Mouse (Mus musculus): ENCODE results near the gene Dpp9. TPM values are rescaled to one million over a fixed set of nuclear protein-coding genes. Genes with fewer than 3 reads are reported as not detected.

Gene Dpp9
- polyA plus RNA-seq, 1 experiment from 2014 or later = 32.5 TPM

DNA sequence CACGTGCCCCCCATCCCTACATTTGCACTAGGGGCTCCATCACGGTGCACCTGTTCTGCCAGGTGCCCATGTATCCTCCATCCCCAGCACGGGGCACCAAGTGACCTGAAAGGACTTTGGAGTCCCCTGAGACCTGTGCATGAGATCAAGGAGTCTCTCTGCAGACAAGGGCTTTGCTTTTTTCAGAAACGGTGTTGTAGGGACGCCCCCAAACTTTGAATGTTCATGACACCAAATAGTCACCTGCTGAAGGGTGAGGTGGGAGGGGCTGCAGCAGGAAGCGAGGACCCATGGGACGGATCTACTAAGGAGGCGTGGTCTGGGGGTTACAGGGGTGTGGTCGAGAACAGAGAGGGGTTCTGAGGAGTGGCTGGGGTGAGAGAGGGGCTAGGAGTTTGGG, 70.4 kb downstream of the Dpp9 start:
- peaks cover 86% of the 10 kb centered on the region for H3K27me3 ChIP-seq
- WGBS = 19% methylated on average over 9 of the region's 9 CpGs
- H3K4me1 ChIP-seq = peaks cover 14% of the 10 kb centered on the region
- H3K27ac ChIP-seq = no peak overlapping the region; the same call in 1 of the 2 replicates
- H3K9me3 ChIP-seq (replicated peaks) = no peaks in the 10 kb centered on the region
- H3K4me3 ChIP-seq = 0 out of 2 replicates have a peak overlapping the region, but pooled peaks have one; percentile 28
- H3K36me3 ChIP-seq (ENCODE audit: poor library complexity, severe bottlenecking) = no peaks in the 10 kb centered on the region
- ATAC-seq = no peak
- no peak overlapping the region for H3K9ac ChIP-seq
- H3K4me2 ChIP-seq = peak overlapping the region; percentile 56

DNA sequence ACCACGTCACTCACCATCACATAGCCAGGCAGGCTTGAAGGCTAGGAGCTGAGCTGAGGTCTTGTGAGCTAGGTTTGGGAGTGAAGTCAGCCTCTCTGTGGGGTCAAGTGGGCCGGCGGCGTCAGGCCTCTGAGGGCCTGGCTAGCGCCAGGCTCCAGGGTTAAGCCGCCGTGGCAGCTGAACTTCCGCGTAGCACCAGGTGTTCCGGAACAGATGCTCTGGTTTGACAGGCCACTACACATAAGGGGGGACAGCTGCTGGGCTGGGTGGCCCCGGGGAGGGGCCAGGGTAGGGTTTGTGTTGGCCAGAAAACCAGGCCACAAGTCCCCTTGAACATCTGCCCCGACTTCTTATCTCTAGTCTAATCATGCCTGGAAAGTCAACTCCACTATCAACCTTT, 71.3 kb downstream of the Dpp9 start:
- Histone ChIP-seq H3K9me3 (replicated peaks) (no peaks in the 10 kb centered on the region), H3K4me3 (no peak overlapping the region), H3K27ac (no peak overlapping the region), H3K27me3 (peaks cover 84% of the 10 kb centered on the region), H3K4me2 (no peak overlapping the region), H3K9ac (no peak overlapping the region), H3K36me3 (ENCODE audit: poor library complexity, severe bottlenecking) (no peaks in the 10 kb centered on the region), H3K4me1 (peaks cover 18% of the 10 kb centered on the region)
- no peak for ATAC-seq
- 68% methylated on average over 12 of the region's 12 CpGs for WGBS

DNA sequence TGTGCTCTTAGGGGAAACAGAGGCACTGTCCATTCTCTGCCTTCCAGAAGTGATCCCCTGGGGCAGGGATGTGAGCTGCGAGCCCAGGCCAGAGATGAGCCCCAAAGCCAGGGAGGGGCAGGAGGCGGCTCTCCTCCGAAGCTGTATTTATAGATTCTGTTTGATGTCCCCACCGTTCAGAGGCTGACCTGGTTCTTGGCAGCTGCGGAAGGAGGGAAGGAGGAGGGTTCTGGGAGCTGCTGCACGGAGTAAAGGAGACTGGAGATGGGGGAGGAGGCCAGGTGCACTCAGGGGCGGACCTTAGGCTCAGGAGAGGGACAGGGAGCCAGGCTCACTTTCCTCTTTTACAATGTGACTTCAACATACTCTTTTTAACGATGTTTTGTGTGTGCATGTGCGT, 72.6 kb downstream of the Dpp9 start:
- no peak overlapping the region for H3K4me3 ChIP-seq
- peaks cover 89% of the 10 kb centered on the region for H3K27me3 ChIP-seq
- no peaks in the 10 kb centered on the region for H3K36me3 ChIP-seq (ENCODE audit: poor library complexity, severe bottlenecking)
- H3K27ac ChIP-seq = no peak overlapping the region
- no peak overlapping the region for H3K4me2 ChIP-seq
- H3K9ac ChIP-seq = no peak overlapping the region
- 21% methylated on average over 9 of the region's 9 CpGs for whole genome bisulfite sequencing
- no peaks in the 10 kb centered on the region for H3K9me3 ChIP-seq (replicated peaks)
- peaks cover 30% of the 10 kb centered on the region for H3K4me1 ChIP-seq
- ATAC-seq = no peak

DNA sequence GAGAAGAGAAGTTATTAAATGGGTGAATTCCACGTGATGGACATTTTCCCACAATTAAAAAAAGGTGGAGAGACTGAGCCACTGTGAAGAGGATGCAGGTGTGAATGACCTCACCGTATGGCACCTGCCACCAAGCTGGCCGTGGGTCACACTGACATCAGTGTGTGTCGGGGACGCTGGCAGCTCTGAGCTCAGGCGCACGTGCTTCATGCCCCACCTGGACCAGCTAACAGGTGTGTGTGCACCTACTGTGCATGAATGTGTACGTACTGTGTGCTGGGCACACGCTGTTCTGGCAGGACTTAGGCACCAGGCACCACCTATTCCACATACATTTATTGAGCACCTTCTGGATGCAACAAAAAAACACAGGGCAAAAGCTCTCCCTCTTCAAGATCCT, 74.2 kb downstream of the Dpp9 start:
- Histone ChIP-seq H3K4me1 (peaks cover 38% of the 10 kb centered on the region), H3K4me3 (no peak overlapping the region), H3K9me3 (replicated peaks) (no peaks in the 10 kb centered on the region), H3K27ac (no peak overlapping the region), H3K4me2 (no peak overlapping the region), H3K27me3 (peaks cover 87% of the 10 kb centered on the region), H3K36me3 (ENCODE audit: poor library complexity, severe bottlenecking) (no peaks in the 10 kb centered on the region), H3K9ac (no peak overlapping the region)
- WGBS = 72% methylated on average over 9 of the region's 9 CpGs
- no peak for ATAC-seq

DNA sequence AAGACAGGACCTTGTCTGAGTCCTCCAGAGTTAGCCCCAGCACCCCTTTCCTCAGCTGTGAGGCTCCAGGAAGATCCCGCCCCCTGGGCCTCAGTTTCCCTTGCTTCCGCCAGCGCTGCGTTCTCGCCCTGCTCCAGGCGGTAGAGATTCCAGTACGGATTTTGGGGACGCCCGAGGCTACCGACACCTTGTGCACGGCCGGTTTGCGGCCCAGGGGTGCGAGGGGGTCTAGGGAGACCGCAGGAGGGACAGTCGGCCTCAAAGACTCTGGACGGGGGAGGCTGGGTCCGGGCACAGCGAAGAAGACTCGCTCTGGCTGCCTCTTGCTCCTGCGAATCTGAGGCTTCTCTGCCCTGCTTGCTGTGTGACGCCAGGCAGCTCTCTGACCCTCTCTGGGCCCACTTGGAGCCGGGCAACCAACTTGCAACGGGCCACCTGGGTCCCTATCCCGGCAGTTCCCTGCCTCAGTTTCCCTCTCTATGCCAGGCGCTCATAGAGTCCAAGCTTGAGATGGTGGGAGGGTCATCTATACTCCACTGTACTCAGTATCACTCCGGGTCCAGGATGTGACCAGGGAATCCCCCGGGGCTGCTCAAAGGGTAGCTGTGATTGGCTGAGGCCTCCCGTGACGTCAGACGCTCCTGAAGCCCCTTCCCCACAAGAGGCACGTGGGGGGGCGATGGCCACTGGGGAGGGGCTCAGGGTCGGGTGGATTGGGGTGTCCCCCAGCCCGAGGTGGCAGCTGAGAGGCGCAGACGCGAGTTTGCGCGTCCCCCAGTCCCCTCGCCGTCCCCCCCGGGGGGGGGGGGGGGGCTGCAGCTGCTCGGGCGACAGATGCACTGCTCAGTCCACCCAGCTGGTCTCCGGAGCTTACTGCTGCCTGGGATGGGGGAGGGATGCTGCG, 76.8 kb downstream of the Dpp9 start:
- peak overlapping the region; percentile 56 for H3K9ac ChIP-seq
- H3K4me2 ChIP-seq = peak overlapping the region; percentile 66
- H3K36me3 ChIP-seq (ENCODE audit: poor library complexity, severe bottlenecking) = no peaks in the 10 kb centered on the region
- H3K4me3 ChIP-seq = peak overlapping the region; percentile 41
- H3K27me3 ChIP-seq = peaks cover 85% of the 10 kb centered on the region
- under 1% methylated on average over 39 of the region's 47 CpGs for WGBS
- no peak overlapping the region for H3K27ac ChIP-seq
- peaks cover 48% of the 10 kb centered on the region for H3K4me1 ChIP-seq
- no peaks in the 10 kb centered on the region for H3K9me3 ChIP-seq (replicated peaks)
- ATAC-seq = peak; percentile 60

DNA sequence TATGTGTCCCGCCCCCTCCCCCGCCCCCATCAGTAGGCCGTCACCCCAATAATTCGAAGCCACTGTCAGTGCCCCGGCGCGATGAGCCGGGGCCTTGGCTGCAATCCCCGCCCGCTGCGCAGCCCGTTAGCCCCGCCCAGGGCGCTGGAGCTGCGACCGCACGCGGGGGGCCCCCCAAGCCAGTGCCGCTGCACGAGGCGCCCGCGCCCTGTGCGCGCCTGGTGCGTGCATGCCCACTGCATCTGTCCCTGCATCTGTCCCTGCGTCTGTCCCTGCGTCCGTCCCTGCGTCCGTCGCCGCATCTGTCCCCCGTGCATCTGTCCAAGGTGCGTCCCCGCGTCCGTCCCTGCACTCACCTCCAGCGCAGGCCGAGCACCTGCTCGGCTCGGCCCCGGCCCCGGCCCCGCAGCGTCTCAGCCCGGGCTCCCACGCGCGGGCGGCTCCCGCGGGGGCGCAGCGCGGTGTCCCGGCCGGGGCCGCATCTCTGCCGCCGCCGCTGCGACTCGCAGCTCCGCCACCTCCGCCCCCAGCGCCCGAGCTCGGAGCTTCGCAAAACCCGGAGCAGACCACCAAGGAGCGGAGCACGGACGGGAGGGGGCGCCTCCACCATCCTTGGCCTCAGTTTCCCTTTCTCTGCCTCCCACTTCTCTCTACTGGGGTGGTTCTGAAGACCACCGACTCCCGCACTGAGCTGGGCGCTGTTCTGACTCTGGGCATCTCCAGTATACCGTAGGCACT, 78.7 kb downstream of the Dpp9 start, which contains the start of gene Sema6b:
Gene Sema6b (minus strand): TSS at position 486 of the 738 bp plus-strand sequence.
- WGBS = 1% methylated on average over 69 of the region's 79 CpGs
- peak; percentile 48 for ATAC-seq
- peak within 1 kb of the TSS; percentile 79 for H3K4me3 ChIP-seq
- no peaks in the 10 kb centered on the region for H3K9me3 ChIP-seq (replicated peaks)
- H3K36me3 ChIP-seq (ENCODE audit: poor library complexity, severe bottlenecking) = no peaks in the 10 kb centered on the region
- peak within 1 kb of the TSS; percentile 94 for H3K4me2 ChIP-seq
- H3K27ac ChIP-seq = peak within 1 kb of the TSS; percentile 48; the same call in 1 of the 2 replicates
- peaks cover 43% of the 10 kb centered on the region for H3K4me1 ChIP-seq
- peak within 1 kb of the TSS; percentile 84 for H3K9ac ChIP-seq
- H3K27me3 ChIP-seq = peaks cover 82% of the 10 kb centered on the region

DNA sequence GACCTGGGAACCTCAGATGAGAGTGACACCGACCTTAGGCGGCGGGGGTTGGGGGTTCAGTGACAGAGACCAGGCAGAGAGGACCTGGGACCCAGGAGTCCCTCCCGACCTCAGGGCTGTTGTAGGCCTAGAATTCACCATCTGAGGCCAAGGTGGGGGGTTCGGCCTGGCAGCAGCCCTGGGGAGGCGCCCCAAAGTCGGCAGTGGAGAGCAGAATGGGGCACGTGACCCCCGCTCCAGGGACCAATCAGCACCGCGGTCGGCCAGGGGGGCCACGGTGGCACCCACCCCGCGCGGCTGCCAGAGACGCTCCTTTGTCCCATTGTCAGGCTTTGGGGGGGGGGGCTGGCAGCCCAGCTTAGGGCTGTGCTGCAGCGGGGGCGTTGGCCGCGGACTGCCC, 79.3 kb downstream of the Dpp9 start:
- 7% methylated on average over 18 of the region's 21 CpGs for WGBS
- Histone ChIP-seq H3K36me3 (ENCODE audit: poor library complexity, severe bottlenecking) (no peaks in the 10 kb centered on the region), H3K27ac (no peak overlapping the region; the same call in 1 of the 2 replicates), H3K9me3 (replicated peaks) (no peaks in the 10 kb centered on the region), H3K27me3 (peaks cover 77% of the 10 kb centered on the region), H3K4me1 (peaks cover 49% of the 10 kb centered on the region), H3K4me3 (peak overlapping the region; percentile 79), H3K9ac (peak overlapping the region; percentile 84), H3K4me2 (peak overlapping the region; percentile 94)
- ATAC-seq = peak; percentile 34

DNA sequence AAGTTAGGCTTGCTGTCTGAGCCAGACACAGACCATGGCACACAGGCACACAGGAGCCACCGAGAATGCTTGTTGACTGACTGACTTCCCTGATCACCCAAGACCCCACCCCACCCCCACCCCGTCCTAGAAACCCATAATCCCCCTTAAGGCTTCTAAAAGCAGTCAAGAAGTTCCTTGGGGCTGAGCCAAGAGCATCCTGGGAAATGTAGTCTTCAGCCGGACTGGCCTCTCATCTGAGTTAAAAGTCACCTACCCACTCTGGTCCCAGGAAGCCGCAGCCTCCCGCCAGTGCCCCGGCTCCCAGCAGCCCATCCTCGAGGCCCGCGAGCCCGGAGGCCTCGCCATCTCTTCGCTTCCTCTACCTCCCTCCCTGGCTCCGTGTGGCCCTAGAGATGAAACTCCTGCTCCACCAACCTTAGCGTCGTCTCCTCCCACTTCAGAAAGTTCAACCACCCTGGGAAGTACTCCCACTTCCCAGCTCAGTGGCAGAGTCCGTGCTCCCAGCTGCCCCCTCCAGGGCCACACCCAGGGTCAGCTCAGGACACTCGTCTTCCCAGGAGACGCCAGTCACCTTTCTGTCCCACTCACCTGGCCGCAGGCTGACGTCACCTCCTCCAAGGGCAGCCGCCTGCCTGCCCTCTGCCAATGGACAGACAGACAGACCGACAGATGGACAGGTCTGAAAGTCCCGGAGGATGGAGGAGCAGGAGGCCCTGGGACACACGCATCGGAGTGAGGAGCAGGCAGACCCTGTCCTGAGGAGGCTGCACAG, 80.7 kb downstream of the Dpp9 start:
- Histone ChIP-seq H3K9ac (0 out of 2 replicates have a peak overlapping the region, but pooled peaks have one; percentile 27), H3K4me3 (peak overlapping the region; percentile 79), H3K27me3 (peaks cover 70% of the 10 kb centered on the region), H3K9me3 (replicated peaks) (no peaks in the 10 kb centered on the region), H3K27ac (no peak overlapping the region), H3K4me1 (peaks cover 55% of the 10 kb centered on the region), H3K4me2 (peak overlapping the region; percentile 94), H3K36me3 (ENCODE audit: poor library complexity, severe bottlenecking) (no peaks in the 10 kb centered on the region)
- no peak for ATAC-seq
- WGBS = 10% methylated on average over 25 of the region's 25 CpGs

MicroRNA genes within 50 kb of the gene (microRNA counts, 519-probe panel; counts per million panel counts)
- microRNA mmu-miR-7b = 177 counts per million, percentile 53 among the panel's probes with 10 or more counts

Small RNAs within 50 kb of the gene (microRNA-seq; reads per million reads assigned to microRNA genes)
- gene Gm44397 (not detected), gene Mir7b (1,522 reads per million, percentile 82 among the genes with 10 or more reads in this experiment)

Other genes with a start within 250 kb of the Dpp9 start
- gene Shd, start 248.4 kb downstream of the Dpp9 start, polyA plus RNA-seq (2015; fragmentation: Nextera tagmentation; extraction: Ambion mirVana) = 102 TPM in 2 replicates
- 96.0 and 113 TPM in 2 replicates for gene Fsd1, start 232.4 kb downstream of the Dpp9 start, polyA plus RNA-seq (2015; fragmentation: Nextera tagmentation; extraction: Ambion mirVana)
- 3.9 and 4.8 TPM in 2 replicates for gene Stap2, start 213.3 kb downstream of the Dpp9 start, polyA plus RNA-seq (2015; fragmentation: Nextera tagmentation; extraction: Ambion mirVana)
- 168 TPM in 2 replicates for gene Mpnd, start 213.2 kb downstream of the Dpp9 start, polyA plus RNA-seq (2015; fragmentation: Nextera tagmentation; extraction: Ambion mirVana)
- 116 and 127 TPM in 2 replicates for gene Sh3gl1, start 182.3 kb downstream of the Dpp9 start, polyA plus RNA-seq (2015; fragmentation: Nextera tagmentation; extraction: Ambion mirVana)
- gene Chaf1a, start 178.5 kb downstream of the Dpp9 start, polyA plus RNA-seq (2015; fragmentation: Nextera tagmentation; extraction: Ambion mirVana) = 22.0 and 26.7 TPM in 2 replicates
- gene Ubxn6, start 143.9 kb downstream of the Dpp9 start, polyA plus RNA-seq (2015; fragmentation: Nextera tagmentation; extraction: Ambion mirVana) = 68.7 and 68.8 TPM in 2 replicates
- gene Hdgfl2, start 139.3 kb downstream of the Dpp9 start, polyA plus RNA-seq (2015; fragmentation: Nextera tagmentation; extraction: Ambion mirVana) = 163 and 169 TPM in 2 replicates
- gene Plin4, start 109.1 kb downstream of the Dpp9 start, polyA plus RNA-seq (2015; fragmentation: Nextera tagmentation; extraction: Ambion mirVana) = 0.06 and 0.08 TPM in 2 replicates
- 0.27 and 0.52 TPM in 2 replicates for gene Plin5, start 101.3 kb downstream of the Dpp9 start, polyA plus RNA-seq (2015; fragmentation: Nextera tagmentation; extraction: Ambion mirVana)
- gene Lrg1, start 96.9 kb downstream of the Dpp9 start, polyA plus RNA-seq (2015; fragmentation: Nextera tagmentation; extraction: Ambion mirVana) = not detected in 2 replicates
- 4.2 and 4.3 TPM in 2 replicates for gene Sema6b, start 78.6 kb downstream of the Dpp9 start, polyA plus RNA-seq (2015; fragmentation: Nextera tagmentation; extraction: Ambion mirVana)
- 8.0 and 8.4 TPM in 2 replicates for gene Tnfaip8l1, start 56.4 kb downstream of the Dpp9 start, polyA plus RNA-seq (2015; fragmentation: Nextera tagmentation; extraction: Ambion mirVana)
- 56.8 and 64.5 TPM in 2 replicates for gene Mydgf, start 35.0 kb downstream of the Dpp9 start, polyA plus RNA-seq (2015; fragmentation: Nextera tagmentation; extraction: Ambion mirVana)
- gene Fem1a, start 37.9 kb upstream of the Dpp9 start, polyA plus RNA-seq (2015; fragmentation: Nextera tagmentation; extraction: Ambion mirVana) = 16.5 and 19.3 TPM in 2 replicates
- 1.4 and 1.6 TPM in 2 replicates for gene Ticam1, start 57.9 kb upstream of the Dpp9 start, polyA plus RNA-seq (2015; fragmentation: Nextera tagmentation; extraction: Ambion mirVana)
- 18.3 and 21.8 TPM in 2 replicates for gene Plin3, start 74.0 kb upstream of the Dpp9 start, polyA plus RNA-seq (2015; fragmentation: Nextera tagmentation; extraction: Ambion mirVana)
- gene Arrdc5, start 81.4 kb upstream of the Dpp9 start, polyA plus RNA-seq (2015; fragmentation: Nextera tagmentation; extraction: Ambion mirVana) = not detected in 2 replicates
- 119 and 138 TPM in 2 replicates for gene Uhrf1, start 84.4 kb upstream of the Dpp9 start, polyA plus RNA-seq (2015; fragmentation: Nextera tagmentation; extraction: Ambion mirVana)
- 51.4 and 55.9 TPM in 2 replicates for gene Kdm4b, start 107.2 kb upstream of the Dpp9 start, polyA plus RNA-seq (2015; fragmentation: Nextera tagmentation; extraction: Ambion mirVana)